Mouse (Mus musculus): ENCODE measurements at regions not wholly inside any gene's neighbourhood (a gene's known extent, or its start where the extent isn't known, plus 50 kb on each side); places are given as distances from the start of the nearest gene placed in this dataset.

- Histone ChIP-seq H3K4me3 (ENCODE audit: low read depth, low read length) (no peak overlapping the region), H3K4me2 (ENCODE audit: low read depth, low read length) (no peak overlapping the region), H3K9me3 (replicated peaks; ENCODE audit: control insufficient read depth, low read length) (no peaks in the 10 kb centered on the region), H3K27me3 (ENCODE audit: control insufficient read depth, insufficient read depth, low read depth, low read length) (no peaks in the 10 kb centered on the region), H3K27ac (ENCODE audit: low read length) (no peak overlapping the region), H3K36me3 (ENCODE audit: control insufficient read depth, insufficient read depth) (no peaks in the 10 kb centered on the region), H3K4me1 (ENCODE audit: control insufficient read depth, low read depth, low read length) (no peaks in the 10 kb centered on the region), H3K9ac (ENCODE audit: low read depth, low read length) (no peak overlapping the region)
- no peak for ATAC-seq (ENCODE audit: low read depth)
- 54% methylated on average over 5 of the region's 5 CpGs for WGBS (ENCODE audit: insufficient replicate concordance)
Measured at GRCm38 (mm10) chr12:30707271-30707670, 123.0 kb downstream of the Tmem18 start.

DNA sequence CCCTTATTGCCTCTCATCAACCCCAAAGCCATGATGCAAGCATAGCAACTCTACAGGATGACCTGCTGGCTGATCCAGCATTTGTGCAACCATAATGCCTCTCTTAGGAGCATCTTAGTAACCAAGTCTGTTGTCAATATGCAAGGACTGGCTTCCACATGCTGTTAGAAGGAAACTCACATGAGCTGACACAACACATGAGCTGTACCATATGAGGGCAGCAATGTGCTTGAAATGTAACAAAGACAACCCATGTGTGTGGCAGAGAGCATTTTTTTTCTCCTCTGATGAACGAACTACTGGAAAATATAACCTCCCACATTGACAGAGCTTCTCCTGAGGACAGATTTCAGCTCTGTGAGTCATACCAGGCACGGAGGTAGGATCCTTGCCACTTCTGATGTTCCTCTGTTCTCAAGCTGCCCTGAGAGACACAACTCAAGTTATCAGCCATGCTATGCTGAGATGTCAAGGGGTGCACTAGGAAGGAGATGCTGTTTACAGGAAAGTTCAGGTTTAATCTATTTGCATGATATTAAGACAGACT, 124.5 kb downstream of the Tmem18 start:
- H3K27ac ChIP-seq (ENCODE audit: low read length) = no peak overlapping the region
- no peaks in the 10 kb centered on the region for H3K36me3 ChIP-seq (ENCODE audit: control insufficient read depth, insufficient read depth)
- no peak overlapping the region for H3K4me2 ChIP-seq (ENCODE audit: low read depth, low read length)
- 52% methylated on average over 2 of the region's 2 CpGs for WGBS (ENCODE audit: insufficient replicate concordance)
- H3K27me3 ChIP-seq (ENCODE audit: control insufficient read depth, insufficient read depth, low read depth, low read length) = no peaks in the 10 kb centered on the region
- no peak overlapping the region for H3K4me3 ChIP-seq (ENCODE audit: low read depth, low read length)
- no peak overlapping the region for H3K9ac ChIP-seq (ENCODE audit: low read depth, low read length)
- no peak for ATAC-seq (ENCODE audit: low read depth)
- no peaks in the 10 kb centered on the region for H3K4me1 ChIP-seq (ENCODE audit: control insufficient read depth, low read depth, low read length)
- H3K9me3 ChIP-seq (replicated peaks; ENCODE audit: control insufficient read depth, low read length) = no peaks in the 10 kb centered on the region

DNA sequence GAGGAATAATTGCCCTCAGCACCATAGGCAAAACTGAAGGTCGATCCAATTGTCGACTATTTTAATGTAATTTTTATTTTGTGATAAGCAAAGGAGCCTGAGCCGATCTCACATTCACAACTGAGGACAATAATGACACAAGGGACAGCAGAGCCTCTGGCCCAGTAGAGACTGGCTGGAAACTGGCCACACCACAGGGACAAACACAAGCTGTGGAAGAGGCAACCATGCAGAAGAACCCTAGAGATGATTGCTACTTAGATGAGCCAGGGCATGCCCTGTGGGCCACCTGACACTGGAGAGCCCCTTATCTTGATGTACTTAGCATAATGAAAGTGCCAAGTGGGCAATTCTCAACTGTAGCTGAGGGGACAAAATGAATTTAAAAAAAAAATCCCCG, 126.3 kb downstream of the Tmem18 start:
- ATAC-seq (ENCODE audit: low read depth) = no peak
- H3K27ac ChIP-seq (ENCODE audit: low read length) = no peak overlapping the region
- no peaks in the 10 kb centered on the region for H3K36me3 ChIP-seq (ENCODE audit: control insufficient read depth, insufficient read depth)
- WGBS (ENCODE audit: insufficient replicate concordance) = 60% methylated on average over 4 of the region's 4 CpGs
- H3K27me3 ChIP-seq (ENCODE audit: control insufficient read depth, insufficient read depth, low read depth, low read length) = no peaks in the 10 kb centered on the region
- no peak overlapping the region for H3K4me3 ChIP-seq (ENCODE audit: low read depth, low read length)
- H3K9ac ChIP-seq (ENCODE audit: low read depth, low read length) = no peak overlapping the region
- no peak overlapping the region for H3K4me2 ChIP-seq (ENCODE audit: low read depth, low read length)
- no peaks in the 10 kb centered on the region for H3K4me1 ChIP-seq (ENCODE audit: control insufficient read depth, low read depth, low read length)
- H3K9me3 ChIP-seq (replicated peaks; ENCODE audit: control insufficient read depth, low read length) = no peaks in the 10 kb centered on the region

DNA sequence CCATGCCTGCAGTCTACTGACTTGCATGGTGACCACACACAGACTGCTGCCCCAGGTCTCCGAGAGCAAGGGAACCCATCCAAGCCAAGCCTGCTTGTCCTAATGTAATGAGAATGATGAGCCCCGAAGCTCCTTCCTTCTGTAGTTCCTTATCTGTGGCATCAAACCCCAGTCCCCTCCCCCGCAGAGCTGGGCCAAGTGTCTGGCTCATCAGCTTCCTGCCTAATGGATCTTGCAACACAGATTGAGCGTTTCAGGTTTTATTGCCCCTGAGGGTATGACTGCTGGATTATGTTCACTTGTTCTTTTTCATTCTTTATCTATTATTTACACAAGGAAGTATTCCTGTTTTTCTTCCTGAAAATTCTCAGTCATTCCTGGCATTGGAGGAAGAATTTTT, 142.5 kb downstream of the Tmem18 start:
- H3K27ac ChIP-seq (ENCODE audit: low read length) = no peak overlapping the region
- no peaks in the 10 kb centered on the region for H3K27me3 ChIP-seq (ENCODE audit: control insufficient read depth, insufficient read depth, low read depth, low read length)
- H3K4me1 ChIP-seq (ENCODE audit: control insufficient read depth, low read depth, low read length) = no peaks in the 10 kb centered on the region
- ATAC-seq (ENCODE audit: low read depth) = no peak
- 24% methylated on average over 4 of the region's 4 CpGs for WGBS (ENCODE audit: insufficient replicate concordance)
- no peak overlapping the region for H3K4me3 ChIP-seq (ENCODE audit: low read depth, low read length)
- H3K9ac ChIP-seq (ENCODE audit: low read depth, low read length) = no peak overlapping the region
- H3K4me2 ChIP-seq (ENCODE audit: low read depth, low read length) = no peak overlapping the region
- H3K36me3 ChIP-seq (ENCODE audit: control insufficient read depth, insufficient read depth) = no peaks in the 10 kb centered on the region
- no peaks in the 10 kb centered on the region for H3K9me3 ChIP-seq (replicated peaks; ENCODE audit: control insufficient read depth, low read length)

- no peak for ATAC-seq (ENCODE audit: low read depth)
- WGBS (ENCODE audit: insufficient replicate concordance) = 72% methylated on average over 6 of the region's 6 CpGs
- Histone ChIP-seq H3K4me3 (ENCODE audit: low read depth, low read length) (no peak overlapping the region), H3K9ac (ENCODE audit: low read depth, low read length) (no peak overlapping the region), H3K4me1 (ENCODE audit: control insufficient read depth, low read depth, low read length) (no peaks in the 10 kb centered on the region), H3K4me2 (ENCODE audit: low read depth, low read length) (no peak overlapping the region), H3K36me3 (ENCODE audit: control insufficient read depth, insufficient read depth) (no peaks in the 10 kb centered on the region), H3K27ac (ENCODE audit: low read length) (no peak overlapping the region), H3K9me3 (replicated peaks; ENCODE audit: control insufficient read depth, low read length) (no peaks in the 10 kb centered on the region), H3K27me3 (ENCODE audit: control insufficient read depth, insufficient read depth, low read depth, low read length) (no peaks in the 10 kb centered on the region)
Measured at GRCm38 (mm10) chr12:30729437-30729836, 145.2 kb downstream of the Tmem18 start.

DNA sequence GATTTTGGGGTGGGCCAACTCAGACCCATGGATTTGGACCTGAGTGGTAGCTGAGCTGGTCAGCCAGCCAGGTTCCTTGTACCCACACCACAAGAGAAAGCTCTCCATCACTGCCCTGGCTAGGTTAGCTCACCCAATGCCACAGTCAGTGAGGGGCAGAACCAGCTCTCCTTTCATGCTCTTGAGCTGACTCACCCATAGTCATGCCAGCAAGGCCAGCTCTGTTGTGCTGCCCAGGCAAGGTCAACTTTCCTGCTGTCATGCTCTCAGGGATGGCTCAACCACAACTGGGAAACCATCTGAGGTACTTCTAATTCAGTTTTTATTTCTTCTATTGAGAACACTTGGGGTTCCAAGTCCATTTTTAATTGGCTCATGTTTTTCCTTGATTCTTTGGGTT, 116.5 kb upstream of the Alkal2 start:
- H3K9me3 ChIP-seq (replicated peaks; ENCODE audit: control insufficient read depth, low read length) = no peaks in the 10 kb centered on the region
- ATAC-seq (ENCODE audit: low read depth) = no peak
- no peak overlapping the region for H3K27ac ChIP-seq (ENCODE audit: low read length)
- no peaks in the 10 kb centered on the region for H3K27me3 ChIP-seq (ENCODE audit: control insufficient read depth, insufficient read depth, low read depth, low read length)
- no peaks in the 10 kb centered on the region for H3K36me3 ChIP-seq (ENCODE audit: control insufficient read depth, insufficient read depth)
- no peaks in the 10 kb centered on the region for H3K4me1 ChIP-seq (ENCODE audit: control insufficient read depth, low read depth, low read length)
- no peak overlapping the region for H3K4me3 ChIP-seq (ENCODE audit: low read depth, low read length)
- no peak overlapping the region for H3K4me2 ChIP-seq (ENCODE audit: low read depth, low read length)
- H3K9ac ChIP-seq (ENCODE audit: low read depth, low read length) = no peak overlapping the region

- H3K4me1 ChIP-seq (ENCODE audit: control insufficient read depth, low read depth, low read length) = no peaks in the 10 kb centered on the region
- 77% methylated on average over 2 of the region's 2 CpGs for WGBS (ENCODE audit: insufficient replicate concordance)
Measured at GRCm38 (mm10) chr12:30793371-30793770, 90.8 kb upstream of the Alkal2 start.

GRCm38 (mm10) chr12:30816096-30816495, 68.0 kb upstream of the Alkal2 start:
- no peak for ATAC-seq (ENCODE audit: low read depth)

More at GRCm38 (mm10) chr12:30793371-30793770, 90.8 kb upstream of the Alkal2 start:
- Histone ChIP-seq H3K27me3 (ENCODE audit: control insufficient read depth, insufficient read depth, low read depth, low read length) (no peaks in the 10 kb centered on the region), H3K36me3 (ENCODE audit: control insufficient read depth, insufficient read depth) (no peaks in the 10 kb centered on the region), H3K9ac (ENCODE audit: low read depth, low read length) (no peak overlapping the region), H3K9me3 (replicated peaks; ENCODE audit: control insufficient read depth, low read length) (no peaks in the 10 kb centered on the region), H3K4me2 (ENCODE audit: low read depth, low read length) (no peak overlapping the region), H3K4me3 (ENCODE audit: low read depth, low read length) (no peak overlapping the region), H3K27ac (ENCODE audit: low read length) (no peak overlapping the region)
- no peak for ATAC-seq (ENCODE audit: low read depth)

GRCm38 (mm10) chr12:30831383-30831782, 52.7 kb upstream of the Alkal2 start:
- Histone ChIP-seq H3K27me3 (ENCODE audit: control insufficient read depth, insufficient read depth, low read depth, low read length) (no peaks in the 10 kb centered on the region), H3K4me2 (ENCODE audit: low read depth, low read length) (no peak overlapping the region), H3K9me3 (replicated peaks; ENCODE audit: control insufficient read depth, low read length) (no peaks in the 10 kb centered on the region), H3K9ac (ENCODE audit: low read depth, low read length) (no peak overlapping the region), H3K4me3 (ENCODE audit: low read depth, low read length) (no peak overlapping the region), H3K27ac (ENCODE audit: low read length) (no peak overlapping the region), H3K4me1 (ENCODE audit: control insufficient read depth, low read depth, low read length) (no peaks in the 10 kb centered on the region), H3K36me3 (ENCODE audit: control insufficient read depth, insufficient read depth) (no peaks in the 10 kb centered on the region)
- 74% methylated on average over 3 of the region's 3 CpGs for WGBS (ENCODE audit: insufficient replicate concordance)
- no peak for ATAC-seq (ENCODE audit: low read depth)

More at GRCm38 (mm10) chr12:30816096-30816495, 68.0 kb upstream of the Alkal2 start:
- Histone ChIP-seq H3K9me3 (replicated peaks; ENCODE audit: control insufficient read depth, low read length) (no peaks in the 10 kb centered on the region), H3K27ac (ENCODE audit: low read length) (no peak overlapping the region), H3K9ac (ENCODE audit: low read depth, low read length) (no peak overlapping the region), H3K36me3 (ENCODE audit: control insufficient read depth, insufficient read depth) (no peaks in the 10 kb centered on the region), H3K4me2 (ENCODE audit: low read depth, low read length) (no peak overlapping the region), H3K4me3 (ENCODE audit: low read depth, low read length) (no peak overlapping the region), H3K27me3 (ENCODE audit: control insufficient read depth, insufficient read depth, low read depth, low read length) (no peaks in the 10 kb centered on the region), H3K4me1 (ENCODE audit: control insufficient read depth, low read depth, low read length) (no peaks in the 10 kb centered on the region)
- WGBS (ENCODE audit: insufficient replicate concordance) = 44% methylated on average over 2 of the region's 2 CpGs

All from liver, embryonic 16.5 days (tissue).